Mouse (Mus musculus): Measurements from ENCODE around the gene Ctnna3. TPM values are rescaled to one million over a fixed set of nuclear protein-coding genes. Genes with fewer than 3 reads are reported as not detected.

Gene Ctnna3
- polyA plus RNA-seq, 1 experiment from 2014 or later = not detected

- H3K27me3 ChIP-seq (ENCODE audit: insufficient read depth, low read length) = no peaks in the 10 kb centered on the region
- H3K4me2 ChIP-seq (ENCODE audit: low read depth, low read length) = no peak overlapping the region
- H3K27ac ChIP-seq (ENCODE audit: low read depth) = no peak overlapping the region
- ATAC-seq = no peak
- H3K9ac ChIP-seq (replicated peaks) = no peak overlapping the region
- no peak for DNase-seq
- WGBS (ENCODE audit: insufficient replicate concordance) = 46% methylated on average over 1 of the region's 1 CpGs
- no peak overlapping the region for H3K4me3 ChIP-seq (ENCODE audit: low read depth, low read length)
- H3K9me3 ChIP-seq (ENCODE audit: low read length) = no peaks in the 10 kb centered on the region
- H3K4me1 ChIP-seq (ENCODE audit: insufficient read depth) = no peaks in the 10 kb centered on the region
- TF ChIP-seq EP300 (IDR thresholded peaks at IDR 0.05; ENCODE audit: low read depth) = no peak
- no peak for TF ChIP-seq CTCF (IDR thresholded peaks at IDR 0.05; ENCODE audit: low read depth)
- no peaks in the 10 kb centered on the region for H3K36me3 ChIP-seq (replicated peaks; ENCODE audit: insufficient read depth, low read length)
Measured at GRCm38 (mm10) chr10:63806254-63806653, 376.4 kb downstream of the Ctnna3 start.

DNA sequence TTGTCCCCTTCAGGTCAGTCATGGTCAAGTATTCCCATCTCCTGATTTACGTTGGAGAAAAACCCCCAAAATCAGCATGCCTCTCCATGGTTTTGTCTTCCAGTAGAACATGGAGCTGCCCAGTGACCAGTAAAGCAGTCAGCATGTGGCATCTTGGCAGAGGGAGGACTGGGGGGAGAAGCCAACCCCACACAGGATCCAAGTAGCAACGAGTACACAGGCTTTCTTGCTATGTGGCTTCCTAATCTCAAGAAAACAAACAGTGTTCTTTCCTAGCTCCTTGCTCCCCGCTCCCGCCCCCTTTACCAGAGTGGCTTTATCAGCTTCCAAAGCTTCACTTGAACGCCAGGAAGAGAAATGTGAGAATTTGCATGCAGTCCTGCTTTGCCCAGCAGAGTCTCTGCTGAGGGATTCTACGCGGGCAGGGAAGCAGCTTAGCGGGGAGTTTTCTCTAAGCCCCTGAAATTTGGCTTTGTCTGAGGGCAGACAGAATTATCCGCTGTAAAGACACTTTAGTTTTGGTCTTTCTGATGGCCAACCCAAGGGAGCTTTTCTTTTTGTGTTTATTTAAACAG, 380.2 kb downstream of the Ctnna3 start:
- TF ChIP-seq EP300 (IDR thresholded peaks at IDR 0.05; ENCODE audit: low read depth) (no peak), CTCF (IDR thresholded peaks at IDR 0.05; ENCODE audit: low read depth) (no peak)
- Histone ChIP-seq H3K27ac (ENCODE audit: low read depth) (no peak overlapping the region), H3K36me3 (replicated peaks; ENCODE audit: insufficient read depth, low read length) (no peaks in the 10 kb centered on the region), H3K9me3 (ENCODE audit: low read length) (no peaks in the 10 kb centered on the region), H3K4me2 (ENCODE audit: low read depth, low read length) (no peak overlapping the region), H3K27me3 (ENCODE audit: insufficient read depth, low read length) (no peaks in the 10 kb centered on the region), H3K9ac (replicated peaks) (no peak overlapping the region), H3K4me1 (ENCODE audit: insufficient read depth) (no peaks in the 10 kb centered on the region), H3K4me3 (ENCODE audit: low read depth, low read length) (no peak overlapping the region)
- no peak for DNase-seq
- WGBS (ENCODE audit: insufficient replicate concordance) = 37% methylated on average over 9 of the region's 9 CpGs
- ATAC-seq = no peak

DNA sequence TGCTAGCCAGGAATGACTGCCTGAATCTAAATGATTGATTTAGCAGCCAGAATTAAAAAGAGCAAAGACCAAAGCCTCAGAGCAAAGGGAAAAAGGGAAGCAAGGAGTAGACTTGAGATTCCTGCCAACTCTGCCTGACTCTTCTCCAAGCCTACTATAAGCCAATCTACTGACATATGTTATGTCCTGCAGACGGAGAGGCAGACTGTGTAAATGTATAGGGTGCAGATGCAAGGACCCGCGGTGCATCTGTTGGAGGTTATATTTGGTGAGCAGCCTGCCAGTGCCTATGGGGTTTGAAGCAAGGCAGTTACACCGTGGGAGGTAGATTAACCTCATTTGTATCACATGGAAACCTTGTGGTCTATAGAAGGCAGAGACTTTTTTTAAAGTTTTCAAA, 409.1 kb downstream of the Ctnna3 start:
- ATAC-seq = no peak

GRCm38 (mm10) chr10:63851946-63852345, 422.0 kb downstream of the Ctnna3 start:
- no peak for ATAC-seq
- no peak for DNase-seq
- H3K4me2 ChIP-seq (ENCODE audit: low read depth, low read length) = no peak overlapping the region
- H3K4me1 ChIP-seq (ENCODE audit: insufficient read depth) = no peaks in the 10 kb centered on the region
- H3K27me3 ChIP-seq (ENCODE audit: insufficient read depth, low read length) = no peaks in the 10 kb centered on the region
- no peak overlapping the region for H3K9ac ChIP-seq (replicated peaks)
- no peak overlapping the region for H3K4me3 ChIP-seq (ENCODE audit: low read depth, low read length)
- H3K9me3 ChIP-seq (ENCODE audit: low read length) = no peaks in the 10 kb centered on the region
- WGBS (ENCODE audit: insufficient replicate concordance) = 73% methylated on average over 4 of the region's 4 CpGs
- no peaks in the 10 kb centered on the region for H3K36me3 ChIP-seq (replicated peaks; ENCODE audit: insufficient read depth, low read length)
- H3K27ac ChIP-seq (ENCODE audit: low read depth) = no peak overlapping the region
- no peak for TF ChIP-seq CTCF (IDR thresholded peaks at IDR 0.05; ENCODE audit: low read depth)
- no peak for TF ChIP-seq EP300 (IDR thresholded peaks at IDR 0.05; ENCODE audit: low read depth)

More for the DNA sequence above, 409.1 kb downstream of the Ctnna3 start:
- H3K9me3 ChIP-seq (ENCODE audit: low read length) = no peaks in the 10 kb centered on the region
- no peak overlapping the region for H3K4me2 ChIP-seq (ENCODE audit: low read depth, low read length)
- DNase-seq = no peak
- H3K4me1 ChIP-seq (ENCODE audit: insufficient read depth) = no peaks in the 10 kb centered on the region
- no peaks in the 10 kb centered on the region for H3K27me3 ChIP-seq (ENCODE audit: insufficient read depth, low read length)
- H3K9ac ChIP-seq (replicated peaks) = no peak overlapping the region
- no peak overlapping the region for H3K4me3 ChIP-seq (ENCODE audit: low read depth, low read length)
- no peak overlapping the region for H3K27ac ChIP-seq (ENCODE audit: low read depth)
- 71% methylated on average over 4 of the region's 4 CpGs for WGBS (ENCODE audit: insufficient replicate concordance)
- TF ChIP-seq CTCF (IDR thresholded peaks at IDR 0.05; ENCODE audit: low read depth) (no peak), EP300 (IDR thresholded peaks at IDR 0.05; ENCODE audit: low read depth) (no peak)
- H3K36me3 ChIP-seq (replicated peaks; ENCODE audit: insufficient read depth, low read length) = no peaks in the 10 kb centered on the region

DNA sequence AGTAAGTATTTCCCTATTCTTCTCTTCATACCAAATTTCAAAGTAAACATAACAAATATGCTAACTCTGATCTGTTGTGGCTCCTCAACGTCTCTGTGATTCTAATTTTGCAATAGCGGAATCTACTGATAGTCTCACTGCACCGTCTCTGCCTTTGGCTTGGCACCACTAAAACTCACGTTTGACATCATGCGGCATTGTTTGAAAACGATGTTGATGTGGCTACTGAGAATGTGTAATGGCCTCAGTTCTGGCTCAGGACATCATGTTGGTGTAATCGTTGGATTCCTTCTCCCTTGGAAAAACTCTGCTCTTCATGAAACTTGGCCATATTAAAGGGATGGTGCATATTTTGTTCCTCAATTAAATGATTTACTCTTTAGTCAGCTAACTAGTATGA, 439.2 kb downstream of the Ctnna3 start:
- Histone ChIP-seq H3K4me2 (ENCODE audit: low read depth, low read length) (no peak overlapping the region), H3K4me3 (ENCODE audit: low read depth, low read length) (no peak overlapping the region), H3K9me3 (ENCODE audit: low read length) (no peaks in the 10 kb centered on the region), H3K27me3 (ENCODE audit: insufficient read depth, low read length) (no peaks in the 10 kb centered on the region), H3K9ac (replicated peaks) (no peak overlapping the region), H3K4me1 (ENCODE audit: insufficient read depth) (no peaks in the 10 kb centered on the region), H3K27ac (ENCODE audit: low read depth) (no peak overlapping the region), H3K36me3 (replicated peaks; ENCODE audit: insufficient read depth, low read length) (no peaks in the 10 kb centered on the region)
- 85% methylated on average over 7 of the region's 7 CpGs for WGBS (ENCODE audit: insufficient replicate concordance)
- DNase-seq (no peak), ATAC-seq (no peak)
- no peak for TF ChIP-seq CTCF (IDR thresholded peaks at IDR 0.05; ENCODE audit: low read depth)
- TF ChIP-seq EP300 (IDR thresholded peaks at IDR 0.05; ENCODE audit: low read depth) = no peak

DNA sequence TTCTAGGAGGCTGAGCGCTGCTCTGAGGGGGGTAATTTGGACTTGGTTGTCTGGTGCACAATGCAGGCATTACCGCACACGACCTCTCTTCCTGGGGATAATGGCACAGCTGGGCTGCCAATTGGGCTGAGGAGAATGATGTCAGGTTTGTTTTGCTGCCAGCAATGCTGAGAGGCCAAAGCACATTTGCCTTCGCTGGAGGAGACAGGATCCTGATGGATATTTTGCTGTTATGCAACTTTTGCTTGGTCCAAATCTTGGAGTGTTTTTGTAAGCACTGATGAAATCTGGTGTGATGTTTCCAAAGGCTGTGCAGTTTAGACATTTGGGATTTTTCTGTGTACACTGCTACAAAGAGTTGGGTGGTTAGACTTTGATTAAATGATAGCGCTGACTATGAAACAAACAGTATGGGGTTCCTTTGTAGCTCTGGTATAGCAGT, 450.6 kb downstream of the Ctnna3 start:
- H3K4me3 ChIP-seq (ENCODE audit: low read depth, low read length) = no peak overlapping the region
- no peaks in the 10 kb centered on the region for H3K27me3 ChIP-seq (ENCODE audit: insufficient read depth, low read length)
- WGBS (ENCODE audit: insufficient replicate concordance) = 79% methylated on average over 5 of the region's 5 CpGs
- H3K27ac ChIP-seq (ENCODE audit: low read depth) = no peak overlapping the region
- no peaks in the 10 kb centered on the region for H3K36me3 ChIP-seq (replicated peaks; ENCODE audit: insufficient read depth, low read length)
- TF ChIP-seq EP300 (IDR thresholded peaks at IDR 0.05; ENCODE audit: low read depth) = no peak
- no peak for TF ChIP-seq CTCF (IDR thresholded peaks at IDR 0.05; ENCODE audit: low read depth)
- no peak overlapping the region for H3K4me2 ChIP-seq (ENCODE audit: low read depth, low read length)
- ATAC-seq (no peak), DNase-seq (no peak)
- no peak overlapping the region for H3K9ac ChIP-seq (replicated peaks)
- H3K9me3 ChIP-seq (ENCODE audit: low read length) = no peaks in the 10 kb centered on the region
- H3K4me1 ChIP-seq (ENCODE audit: insufficient read depth) = no peaks in the 10 kb centered on the region

Data from liver, postnatal 0 days (tissue).